Mouse (Mus musculus): Measurements from ENCODE around the gene Snx9.

Snx9 gene

GRCm38 (mm10) chr17:5968562-5968961 lies 127.4 kb downstream of the Snx9 start:
- no peak for DNase-seq (ENCODE audit: low spot score)

GRCm38 (mm10) chr17:5969246-5969645 lies 128.1 kb downstream of the Snx9 start:
- DNase-seq (ENCODE audit: low spot score) = no peak

GRCm38 (mm10) chr17:5970298-5970821 lies 129.2 kb downstream of the Snx9 start:
- DNase-seq (ENCODE audit: low spot score) = no peak

GRCm38 (mm10) chr17:5973536-5973935 lies 132.4 kb downstream of the Snx9 start:
- DNase-seq (ENCODE audit: low spot score) = no peak

GRCm38 (mm10) chr17:5975099-5975977 lies 134.2 kb downstream of the Snx9 start:
- DNase-seq (ENCODE audit: low spot score) = no peak

- no peak for DNase-seq (ENCODE audit: low spot score)
These were observed 135.3 kb downstream of the Snx9 start for GRCm38 (mm10) chr17:5976221-5977055.

- DNase-seq (ENCODE audit: low spot score) = no peak
These were observed 136.2 kb downstream of the Snx9 start for GRCm38 (mm10) chr17:5977056-5977920.

- no peak for DNase-seq (ENCODE audit: low spot score)
These were observed 136.9 kb downstream of the Snx9 start for GRCm38 (mm10) chr17:5977921-5978504.

GRCm38 (mm10) chr17:5978505-5979077 lies 137.5 kb downstream of the Snx9 start:
- no peak for DNase-seq (ENCODE audit: low spot score)

- DNase-seq (ENCODE audit: low spot score) = no peak
These were observed 139.7 kb downstream of the Snx9 start for GRCm38 (mm10) chr17:5980860-5981259.

Measured in urinary bladder, postnatal 10 days (tissue).